In the genomic region with DNA sequence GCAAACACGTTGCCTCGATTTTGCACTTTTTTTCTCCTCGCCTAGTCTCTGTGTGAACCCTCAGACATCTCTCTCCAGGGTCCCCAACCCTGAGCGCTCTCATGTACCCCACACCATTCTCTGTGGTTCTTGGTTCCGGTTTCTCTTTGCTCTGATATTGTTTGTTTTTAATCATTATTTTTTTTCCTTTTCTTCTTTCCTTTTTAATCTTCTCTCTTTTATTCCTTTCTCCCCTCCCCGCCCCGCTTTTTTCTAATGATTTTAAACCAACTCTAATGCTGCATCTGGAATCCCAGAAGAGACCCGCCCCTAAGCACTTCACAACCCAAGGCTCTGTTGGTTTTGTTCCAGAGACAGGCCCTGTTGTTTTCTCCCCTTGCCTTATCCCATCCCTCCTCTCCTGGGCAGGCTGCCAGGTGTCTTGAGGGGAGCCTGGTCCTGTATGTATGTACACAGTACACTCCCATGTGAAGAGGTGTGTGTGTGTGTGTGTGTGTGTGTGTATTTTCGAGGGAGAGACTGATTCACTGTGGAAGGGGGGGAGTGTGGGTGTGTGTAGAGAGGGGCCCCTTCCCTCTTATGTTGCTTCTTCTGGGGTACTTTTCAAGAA, we compare ENCODE assay signal across 8 mouse cellular contexts.
DNase-seq lines count a peak whose midpoint lies in the region; ATAC-seq and TF ChIP-seq lines count a peak whose summit lies in the region.

No protein-coding gene starts in this region.

- no peaks in the 10 kb centered on the region for H3K27me3 ChIP-seq in heart, embryonic 15.5 days
- no peaks in the 10 kb centered on the region for H3K27me3 ChIP-seq in ES-Bruce4 (ENCODE audit: control insufficient read depth, insufficient read depth, low read length, poor library complexity, severe bottlenecking)
- no peaks in the 10 kb centered on the region for H3K27me3 ChIP-seq in forebrain, embryonic 11.5 days (ENCODE audit: control insufficient read depth, insufficient read depth, low read length)
- H3K27me3 ChIP-seq in liver, embryonic 11.5 days (replicated peaks; ENCODE audit: control insufficient read depth, insufficient read depth, low read length), result peaks cover 2% of the 10 kb centered on the region; the same call in 1 of the 2 replicates
- no peaks in the 10 kb centered on the region for H3K27me3 ChIP-seq in stomach, embryonic 14.5 days (ENCODE audit: control insufficient read depth, insufficient read depth, low read length)

- H3K27ac ChIP-seq in heart, embryonic 15.5 days, result peak overlapping the region; percentile 37
- H3K27ac ChIP-seq in ES-Bruce4 (ENCODE audit: insufficient read depth, low read length), result no peak overlapping the region
- no peak overlapping the region for H3K27ac ChIP-seq in forebrain, embryonic 11.5 days (ENCODE audit: low read depth, low read length)
- no peak overlapping the region for H3K27ac ChIP-seq in liver, embryonic 11.5 days (ENCODE audit: low read depth, low read length)
- 0 out of 2 replicates have a peak overlapping the region, but pooled peaks have one; percentile 15 for H3K27ac ChIP-seq in stomach, embryonic 14.5 days (ENCODE audit: low read length)

- H3K9ac ChIP-seq in heart, embryonic 15.5 days, result peak overlapping the region; percentile 49
- H3K9ac ChIP-seq in ES-Bruce4 (ENCODE audit: low read depth, poor library complexity, severe bottlenecking), result peak overlapping the region; percentile 21
- H3K9ac ChIP-seq in forebrain, embryonic 11.5 days (ENCODE audit: low read length), result peak overlapping the region; percentile 57
- no peak overlapping the region for H3K9ac ChIP-seq in liver, embryonic 11.5 days (ENCODE audit: low read depth, low read length)
- no peak overlapping the region; the same call in 1 of the 2 replicates for H3K9ac ChIP-seq in stomach, embryonic 14.5 days (replicated peaks; ENCODE audit: low read depth, low read length)

- 48% methylated on average over 9 of the region's 9 CpGs for WGBS in heart, embryonic 15.5 days
- WGBS in forebrain, embryonic 11.5 days, result 31% methylated on average over 9 of the region's 9 CpGs
- WGBS in liver, embryonic 11.5 days, result 68% methylated on average over 9 of the region's 9 CpGs
- 36% methylated on average over 9 of the region's 9 CpGs for WGBS in stomach, embryonic 14.5 days

- peak; percentile 68 for ATAC-seq in heart, embryonic 15.5 days (replicated peaks; ENCODE audit: insufficient number of reproducible peaks, insufficient read depth, low FRiP score, low read depth)
- ATAC-seq in forebrain, embryonic 11.5 days (replicated peaks; ENCODE audit: low FRiP score), result peak; percentile 53
- no peak for ATAC-seq in liver, embryonic 11.5 days (replicated peaks; ENCODE audit: low FRiP score)
- ATAC-seq in stomach, embryonic 14.5 days (ENCODE audit: insufficient number of reproducible peaks, insufficient read depth, low FRiP score, low read depth), result peak; percentile 87

- no peak for TF ChIP-seq POLR2A in ES-Bruce4 (IDR thresholded peaks at IDR 0.05; ENCODE audit: insufficient read depth, low read length)

- no peak for DNase-seq in heart, adult 11 months
- no peak for DNase-seq in forebrain, embryonic 11.5 days (ENCODE audit: low spot score)
- no peak for DNase-seq in liver, embryonic 11.5 days (ENCODE audit: low spot score)
- no peak for DNase-seq in cerebellum, postnatal 25 days
- DNase-seq in embryo, embryonic 9.5 days (ENCODE audit: extremely low spot score), result no peak

- H3K36me3 ChIP-seq in heart, embryonic 15.5 days, result no peaks in the 10 kb centered on the region
- no peaks in the 10 kb centered on the region for H3K36me3 ChIP-seq in ES-Bruce4 (ENCODE audit: control insufficient read depth, insufficient read depth, low read length, poor library complexity, severe bottlenecking)
- H3K36me3 ChIP-seq in forebrain, embryonic 11.5 days (ENCODE audit: control insufficient read depth, insufficient read depth, low read length), result no peaks in the 10 kb centered on the region
- no peaks in the 10 kb centered on the region for H3K36me3 ChIP-seq in liver, embryonic 11.5 days (ENCODE audit: control insufficient read depth, insufficient read depth, low read length)
- no peaks in the 10 kb centered on the region for H3K36me3 ChIP-seq in stomach, embryonic 14.5 days (ENCODE audit: control insufficient read depth, insufficient read depth, low read length)

- H3K4me2 ChIP-seq in heart, embryonic 15.5 days, result peak overlapping the region; percentile 63
- H3K4me2 ChIP-seq in forebrain, embryonic 11.5 days (ENCODE audit: low read depth, low read length, severe bottlenecking), result peak overlapping the region; percentile 49
- peak overlapping the region; percentile 57 for H3K4me2 ChIP-seq in liver, embryonic 11.5 days
- peak overlapping the region; percentile 45 for H3K4me2 ChIP-seq in stomach, embryonic 14.5 days (replicated peaks; ENCODE audit: low read depth, low read length)

- no peak for TF ChIP-seq CTCF in ES-Bruce4 (IDR thresholded peaks at IDR 0.05; ENCODE audit: low read depth, low read length)

- H3K4me3 ChIP-seq in heart, embryonic 15.5 days, result peak overlapping the region; percentile 49
- H3K4me3 ChIP-seq in ES-Bruce4 (ENCODE audit: low read depth, low read length), result peak overlapping the region; percentile 58
- H3K4me3 ChIP-seq in forebrain, embryonic 11.5 days (ENCODE audit: low read depth, low read length), result peak overlapping the region; percentile 28
- H3K4me3 ChIP-seq in liver, embryonic 11.5 days (ENCODE audit: low read depth, low read length), result peak overlapping the region; percentile 36
- H3K4me3 ChIP-seq in stomach, embryonic 14.5 days (ENCODE audit: low read depth, low read length), result peak overlapping the region; percentile 25; the same call in 1 of the 2 replicates

- H3K9me3 ChIP-seq in heart, embryonic 15.5 days (replicated peaks), result no peaks in the 10 kb centered on the region
- H3K9me3 ChIP-seq in ES-Bruce4 (replicated peaks; ENCODE audit: control insufficient read depth, insufficient read depth, low read length, poor library complexity, severe bottlenecking), result no peaks in the 10 kb centered on the region
- H3K9me3 ChIP-seq in forebrain, embryonic 11.5 days (ENCODE audit: control insufficient read depth, low read length), result no peaks in the 10 kb centered on the region
- no peaks in the 10 kb centered on the region for H3K9me3 ChIP-seq in liver, embryonic 11.5 days (ENCODE audit: control insufficient read depth, low read length)
- H3K9me3 ChIP-seq in stomach, embryonic 14.5 days (ENCODE audit: control insufficient read depth, low read depth, low read length), result no peaks in the 10 kb centered on the region

- TF ChIP-seq EP300 in ES-Bruce4 (IDR thresholded peaks at IDR 0.05; ENCODE audit: insufficient read depth, low read depth, low read length), result no peak

- H3K4me1 ChIP-seq in heart, embryonic 15.5 days (replicated peaks), result peaks cover 9% of the 10 kb centered on the region; the same call in 1 of the 2 replicates
- H3K4me1 ChIP-seq in ES-Bruce4 (ENCODE audit: control insufficient read depth, insufficient read depth, low read length), result peaks cover 4% of the 10 kb centered on the region
- H3K4me1 ChIP-seq in forebrain, embryonic 11.5 days (replicated peaks; ENCODE audit: control insufficient read depth, insufficient read depth, low read length), result peaks cover 10% of the 10 kb centered on the region
- H3K4me1 ChIP-seq in liver, embryonic 11.5 days (replicated peaks; ENCODE audit: control insufficient read depth, insufficient read depth, low read length), result peaks cover 13% of the 10 kb centered on the region
- 0 out of 2 replicates have a peak, but pooled peaks cover 3% of the 10 kb centered on the region for H3K4me1 ChIP-seq in stomach, embryonic 14.5 days (ENCODE audit: control insufficient read depth, insufficient read depth, low read length)

Comparison
In these comparisons a context has a peak if more than half of its experiments do, and no peak if none do; other contexts are left out.
1. H3K27ac ChIP-seq: peak in heart, embryonic 15.5 days (single experiment) and stomach, embryonic 14.5 days (single experiment); none in ES-Bruce4 (single experiment), forebrain, embryonic 11.5 days (single experiment) and liver, embryonic 11.5 days (single experiment).
2. H3K9ac ChIP-seq: peak in heart, embryonic 15.5 days (single experiment), ES-Bruce4 (single experiment) and forebrain, embryonic 11.5 days (single experiment); none in liver, embryonic 11.5 days (single experiment) and stomach, embryonic 14.5 days (single experiment).
3. Peak in every context shown above with its lines, with median percentiles within 50 percentile points of each other: H3K4me2 ChIP-seq and H3K4me3 ChIP-seq.